Mouse (Mus musculus): ENCODE results near the gene Fkbp9.
"Not testable (repeated sequence)": the region's sequence is repeated elsewhere in the genome, so short reads cannot be mapped to it uniquely, and the experiment has no call there.

Fkbp9 gene

GRCm38 (mm10) chr6:56837621-56838020 is 5.8 kb downstream of the Fkbp9 start:
- DNase-seq (ENCODE audit: low spot score), result no peak

DNA sequence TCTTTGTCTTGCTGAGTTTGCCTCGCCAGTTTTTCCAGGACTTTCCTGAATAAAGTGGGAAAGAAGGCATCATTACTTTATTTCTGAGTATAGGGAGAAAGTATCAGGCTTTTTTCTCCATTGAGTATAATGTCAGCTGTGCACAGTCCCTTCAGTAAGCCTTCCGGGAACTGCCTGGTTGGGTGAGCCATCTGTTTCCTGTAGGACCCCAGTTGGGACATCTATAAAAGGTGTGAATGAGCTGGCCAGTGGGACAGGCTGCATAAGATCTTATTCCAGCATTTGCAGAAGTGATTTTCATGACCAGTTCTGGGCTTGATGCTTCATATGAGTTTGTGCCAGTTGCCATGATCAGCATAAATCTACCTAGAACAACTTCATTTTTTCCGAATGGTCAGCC is 11.4 kb downstream of the Fkbp9 start:
- no peak for DNase-seq (ENCODE audit: low spot score)

DNA sequence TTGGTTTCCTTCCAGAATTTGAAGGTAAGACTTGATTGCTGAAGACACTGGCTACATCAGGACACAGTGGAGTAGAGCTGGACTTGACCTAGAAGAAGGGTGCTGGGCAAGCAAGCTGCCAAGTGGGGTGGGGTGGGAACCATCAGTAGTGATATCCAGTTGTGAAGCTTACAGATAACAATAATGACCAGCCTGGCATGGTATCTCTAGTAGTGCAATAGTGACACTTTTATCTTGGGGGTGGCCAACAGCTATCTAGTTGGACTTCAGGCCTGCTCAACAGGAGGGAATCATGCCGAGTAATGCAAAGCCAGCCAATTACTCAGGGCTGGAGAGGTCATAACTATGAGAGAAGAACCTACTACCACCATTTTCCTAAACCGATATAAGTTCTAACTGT is 12.5 kb downstream of the Fkbp9 start:
- no peak for DNase-seq (ENCODE audit: low spot score)

DNA sequence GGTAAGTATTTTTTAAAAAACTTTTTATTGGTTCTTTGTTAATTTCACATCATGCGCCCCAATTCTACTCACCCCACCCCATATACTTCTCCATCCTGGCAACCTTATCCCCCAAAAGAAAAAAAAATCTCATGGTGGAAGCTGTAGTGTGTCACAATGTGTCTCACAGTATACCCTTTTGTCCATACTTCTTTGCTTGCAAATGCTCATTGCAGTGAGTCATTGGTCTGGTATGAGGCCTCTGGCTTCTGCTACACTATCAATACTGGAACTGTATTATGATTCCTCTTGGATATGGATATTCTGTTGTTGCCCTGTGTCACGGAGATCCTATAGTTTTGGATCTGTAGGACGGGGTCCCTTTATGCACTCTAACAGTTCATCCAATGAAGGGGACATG is 17.1 kb downstream of the Fkbp9 start:
- no peak for DNase-seq (ENCODE audit: low spot score)

DNA sequence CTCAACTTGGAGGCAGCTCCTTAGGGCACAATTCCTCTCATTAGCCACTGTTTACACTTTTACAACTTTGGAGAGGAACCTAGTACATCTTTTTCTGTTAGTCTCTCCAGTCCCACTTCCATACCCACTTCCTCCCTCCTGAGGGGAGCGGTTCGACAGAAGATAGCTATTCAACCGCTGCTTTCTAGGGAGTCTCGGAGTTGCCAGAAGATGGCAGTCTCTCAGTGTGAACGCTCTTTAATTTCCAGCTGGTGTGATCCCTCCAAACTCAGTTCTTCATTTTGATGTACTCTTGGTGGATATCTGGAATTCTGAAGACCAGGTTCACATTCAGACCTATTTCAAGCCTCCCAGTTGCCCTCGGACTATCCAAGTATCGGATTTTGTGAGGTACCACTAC is 18.5 kb downstream of the Fkbp9 start:
- no peak for DNase-seq (ENCODE audit: low spot score)

GRCm38 (mm10) chr6:56854803-56855202 is 22.9 kb downstream of the Fkbp9 start:
- no peak for DNase-seq (ENCODE audit: low spot score)

DNA sequence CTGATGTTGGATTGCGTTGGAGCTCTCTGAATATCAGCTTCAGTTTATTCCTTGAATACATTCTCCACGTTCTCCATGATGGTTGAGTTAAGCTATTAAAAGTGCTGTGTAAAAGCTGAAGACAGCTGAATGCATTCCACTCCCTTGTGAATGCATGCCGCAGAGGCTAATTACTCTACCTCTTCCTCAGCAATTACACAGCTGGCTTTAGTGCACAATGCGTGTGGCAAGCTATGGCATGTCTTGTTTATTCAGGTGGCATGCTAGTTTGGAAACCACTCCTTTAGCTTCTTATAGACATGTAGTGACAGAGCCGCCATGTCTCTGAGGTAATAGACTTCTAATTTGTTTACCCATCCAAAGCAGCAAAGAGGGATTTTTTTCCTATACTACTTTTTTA is 24.9 kb downstream of the Fkbp9 start:
- DNase-seq (ENCODE audit: low spot score), result no peak

- no peak for DNase-seq (ENCODE audit: low spot score)
Measured at GRCm38 (mm10) chr6:56860205-56860848, 28.5 kb downstream of the Fkbp9 start.

DNA sequence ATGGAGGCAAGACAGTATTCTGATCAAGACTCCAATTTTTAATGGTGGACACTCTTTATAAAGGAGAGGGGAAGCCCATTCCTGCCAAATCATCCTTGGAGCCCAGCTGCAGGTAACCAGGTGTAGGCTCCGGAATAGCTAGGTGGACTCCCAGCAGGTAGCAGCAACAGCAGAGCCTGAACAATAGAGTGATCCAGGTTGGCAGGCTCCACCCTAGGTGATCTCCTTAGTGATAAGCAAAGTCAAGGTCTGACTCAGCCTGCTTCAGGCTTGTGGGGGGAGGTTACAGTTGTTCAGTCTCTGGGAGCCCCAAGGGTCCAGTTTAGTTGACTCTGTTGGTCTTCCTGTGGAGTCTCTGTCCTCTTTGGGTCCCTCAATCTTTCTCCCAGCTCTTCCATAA is 35.0 kb downstream of the Fkbp9 start:
- DNase-seq (ENCODE audit: low spot score), result not testable (repeated sequence)

- no peak for DNase-seq (ENCODE audit: low spot score)
Measured at GRCm38 (mm10) chr6:56868565-56868964, 36.7 kb downstream of the Fkbp9 start.

DNA sequence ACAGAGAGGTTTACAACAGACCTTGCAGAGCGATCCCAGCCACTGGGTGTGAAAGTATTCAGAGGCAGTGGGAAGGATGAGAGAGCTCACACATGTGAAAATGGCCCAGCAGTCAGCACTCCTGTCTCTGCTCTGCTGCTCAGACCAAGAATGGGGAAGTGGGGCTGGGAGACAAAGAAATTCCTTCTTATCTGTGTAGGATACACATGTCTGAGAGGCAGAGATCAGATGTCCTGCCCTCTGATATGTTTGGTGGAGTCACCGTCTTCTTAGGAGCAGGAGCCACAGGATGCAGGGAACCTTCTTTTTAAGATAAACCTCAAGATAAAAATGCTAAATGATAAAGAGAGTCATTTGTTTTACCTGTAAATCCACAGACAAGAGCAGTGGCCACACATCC is 38.2 kb downstream of the Fkbp9 start:
- DNase-seq (ENCODE audit: low spot score), result no peak

GRCm38 (mm10) chr6:56876870-56877269 is 45.0 kb downstream of the Fkbp9 start:
- DNase-seq (ENCODE audit: low spot score), result no peak

DNA sequence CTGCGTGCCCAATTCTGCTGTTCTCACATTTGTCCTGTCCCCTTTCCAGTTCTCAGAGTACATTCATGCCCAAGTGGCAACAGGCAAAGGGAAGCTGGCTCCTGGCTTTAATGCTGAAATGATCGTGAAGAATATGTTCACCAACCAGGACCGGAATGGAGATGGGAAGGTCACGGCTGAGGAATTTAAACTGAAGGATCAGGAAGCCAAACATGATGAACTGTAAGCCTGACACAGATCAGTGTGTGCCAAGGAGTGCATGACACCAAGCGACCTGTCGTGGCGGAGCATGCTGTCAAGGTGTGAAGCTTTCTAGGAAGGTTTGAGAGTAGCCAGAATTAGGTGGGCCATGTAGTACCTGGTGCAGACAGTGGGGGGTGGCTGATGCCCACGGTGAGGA is 46.1 kb downstream of the Fkbp9 start:
- DNase-seq (ENCODE audit: low spot score), result no peak

DNA sequence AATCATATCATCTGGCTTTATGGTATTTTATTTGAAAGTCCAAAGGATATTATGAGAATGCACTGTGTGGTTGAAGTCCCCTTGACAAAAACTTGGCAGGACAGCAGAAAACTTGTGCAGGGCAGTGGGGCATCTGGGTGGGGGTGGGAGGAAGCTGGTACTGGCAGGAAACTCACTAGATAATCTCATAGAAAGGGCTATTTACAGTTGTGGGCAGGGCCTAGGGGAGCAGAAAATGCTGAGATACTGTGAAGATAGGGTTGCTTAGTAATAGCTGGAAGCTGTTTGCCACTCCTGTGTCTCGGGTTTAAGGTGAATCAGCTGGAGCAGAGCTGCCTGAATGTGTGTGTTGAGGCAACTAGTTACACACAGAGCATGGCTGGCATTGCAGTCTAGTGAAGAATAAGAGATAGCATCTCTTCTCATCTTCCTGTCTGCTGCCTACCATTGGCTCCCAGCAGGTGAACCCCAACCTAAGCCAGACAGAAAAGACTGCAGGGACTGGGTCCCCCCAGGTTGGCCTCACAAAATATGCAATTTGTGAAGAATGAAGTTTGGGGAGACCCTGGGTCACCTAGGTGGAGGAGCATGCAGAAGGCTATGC is 47.6 kb downstream of the Fkbp9 start:
- DNase-seq (ENCODE audit: low spot score), result peak; percentile 20

GRCm38 (mm10) chr6:56888561-56888960 is 56.7 kb downstream of the Fkbp9 start:
- DNase-seq (ENCODE audit: low spot score), result no peak

- no peak for DNase-seq (ENCODE audit: low spot score)
Measured at GRCm38 (mm10) chr6:56890762-56891161, 58.9 kb downstream of the Fkbp9 start.

GRCm38 (mm10) chr6:56899601-56900000 is 67.7 kb downstream of the Fkbp9 start:
- DNase-seq (ENCODE audit: low spot score), result no peak

- DNase-seq (ENCODE audit: low spot score), result no peak
Measured at GRCm38 (mm10) chr6:56901336-56901735, 69.5 kb downstream of the Fkbp9 start.

- DNase-seq (ENCODE audit: low spot score), result no peak
Measured at GRCm38 (mm10) chr6:56901824-56902386, 70.0 kb downstream of the Fkbp9 start.

DNA sequence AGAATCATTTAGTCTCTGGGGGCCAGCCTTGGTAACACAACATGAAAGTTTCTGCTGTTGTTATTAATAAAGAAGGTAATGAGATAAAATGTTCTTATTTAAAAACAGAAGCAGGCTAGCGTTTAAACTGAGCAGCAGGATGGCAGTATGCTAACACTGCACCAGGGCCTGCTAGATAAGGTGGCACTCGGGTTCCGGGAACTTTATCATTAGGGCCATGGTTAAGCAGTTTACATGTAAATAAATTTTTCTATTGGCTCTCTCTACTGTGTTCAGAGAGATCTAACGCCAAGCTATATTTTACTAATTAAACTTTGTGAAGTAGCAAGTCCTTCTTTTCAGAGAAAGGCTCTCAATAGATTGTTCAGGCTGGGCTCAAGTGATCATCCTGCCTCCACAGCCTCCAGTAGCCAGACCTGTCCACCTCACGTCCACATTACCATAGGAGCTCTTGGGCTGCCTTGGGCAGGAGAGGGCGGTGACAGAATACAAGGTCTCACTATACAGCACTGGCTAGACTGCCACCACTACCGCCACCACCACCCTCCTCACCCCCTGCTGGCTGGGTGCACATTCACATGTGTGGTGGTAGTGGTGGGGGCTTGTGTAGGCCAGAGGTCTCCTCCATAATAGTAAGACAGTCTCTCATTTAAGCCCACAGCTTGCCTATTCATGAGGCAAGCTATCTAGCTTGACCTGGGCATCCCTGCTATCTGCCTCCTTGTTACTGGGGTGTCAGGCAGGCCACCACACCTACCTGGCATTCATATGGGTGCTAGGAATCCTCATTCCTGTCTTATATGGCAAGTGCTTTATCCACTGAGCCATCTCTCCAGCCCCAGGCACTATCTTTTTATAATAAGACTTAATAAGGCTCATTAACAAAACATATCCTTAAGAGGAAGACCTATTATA is 71.0 kb downstream of the Fkbp9 start:
- DNase-seq (ENCODE audit: low spot score), result no peak

DNA sequence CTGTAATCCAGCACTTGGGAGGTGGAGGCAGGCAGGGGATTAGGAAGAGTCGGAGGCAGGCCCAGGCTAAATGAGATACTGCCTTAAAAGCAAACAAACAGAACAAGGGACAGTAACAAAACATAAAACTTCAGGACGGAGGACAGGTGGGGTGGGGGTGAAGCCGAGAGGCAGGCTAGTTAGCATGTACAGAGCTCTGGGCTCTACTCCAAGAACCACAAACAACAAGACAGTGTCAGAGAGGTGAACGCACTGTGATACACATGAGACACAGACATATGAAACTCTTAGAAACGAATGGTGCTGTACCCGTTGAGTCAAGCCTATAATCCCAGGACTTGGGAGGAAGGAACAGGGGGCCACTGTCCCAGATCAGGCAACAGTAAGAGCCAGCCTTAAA is 72.0 kb downstream of the Fkbp9 start:
- no peak for DNase-seq (ENCODE audit: low spot score)

DNA sequence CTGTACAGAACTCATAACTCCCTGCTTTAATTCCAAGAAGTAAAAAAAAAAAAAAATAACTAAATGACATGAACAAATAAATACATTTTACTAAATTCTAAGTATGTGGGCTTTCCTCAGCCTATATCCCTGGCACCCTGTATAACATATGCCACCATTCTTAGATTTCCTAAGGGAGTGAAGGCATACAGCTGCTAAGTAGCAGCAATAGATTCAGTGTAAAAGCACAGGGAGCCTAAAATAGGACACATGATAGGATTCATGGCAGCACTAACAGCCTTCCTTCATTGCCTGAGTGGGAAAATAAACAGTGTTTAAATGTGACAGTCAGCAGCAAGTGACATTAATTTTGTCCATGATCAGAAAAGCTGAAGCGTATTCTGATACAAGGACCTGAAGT is 72.5 kb downstream of the Fkbp9 start:
- no peak for DNase-seq (ENCODE audit: low spot score)

GRCm38 (mm10) chr6:56904982-56905381 is 73.1 kb downstream of the Fkbp9 start:
- DNase-seq (ENCODE audit: low spot score), result no peak

All from MN1 (cell line).